Mouse (Mus musculus) hindbrain, embryonic 11.5 days (tissue): ENCODE data around the gene Wscd1. TPM values are rescaled to one million over a fixed set of nuclear protein-coding genes. Genes with fewer than 3 reads are reported as not detected.

Source experiments
- ATAC-seq: fragments of 200-750 bp; cut with Nextera tagmentation; 2 replicates; pipeline ENCODE4 v1.8.0; 2017; ENCODE audit warnings: mild to moderate bottlenecking, moderate TSS enrichment, moderate library complexity; ENCODE audit not compliant: low FRiP score
- DNase-seq: peaks from one replicate; pipeline ENCODE4 v3.0.0-alpha.2; 2015; ENCODE audit warnings: low spot score
- H3K27ac ChIP-seq: fragments of 300-500 bp; sonication (generic); 2 replicates; pipeline ENCODE4 v1.5.1; 2014; ENCODE audit warnings: mild to moderate bottlenecking, low read depth, low read length
- H3K27me3 ChIP-seq: fragments of 300-500 bp; sonication (generic); 2 replicates; pipeline ENCODE4 v1.6.1; 2014; ENCODE audit warnings: mild to moderate bottlenecking, low read length, moderate library complexity, mixed read lengths; ENCODE audit not compliant: control insufficient read depth, insufficient read depth
- H3K36me3 ChIP-seq: fragments of 300-500 bp; sonication (generic); 2 replicates; pipeline ENCODE4 v1.6.1; 2014; ENCODE audit warnings: mild to moderate bottlenecking, low read length, moderate library complexity, mixed read lengths; ENCODE audit not compliant: control insufficient read depth, insufficient read depth
- H3K4me1 ChIP-seq: fragments of 300-500 bp; sonication (generic); replicated peaks from 2 replicates; pipeline ENCODE4 v1.6.1; 2014; ENCODE audit warnings: low read length, mixed read lengths; ENCODE audit not compliant: control insufficient read depth, insufficient read depth
- H3K4me2 ChIP-seq: fragments of 300-500 bp; sonication (generic); replicated peaks from 2 replicates; pipeline ENCODE4 v1.6.1; 2014; ENCODE audit warnings: mild to moderate bottlenecking, low read depth, low read length
- H3K4me3 ChIP-seq: fragments of 300-500 bp; sonication (generic); 2 replicates; pipeline ENCODE4 v1.5.1; 2014; ENCODE audit warnings: low read depth, low read length
- H3K9ac ChIP-seq: fragments of 300-500 bp; sonication (generic); 2 replicates; pipeline ENCODE4 v1.6.1; 2014; ENCODE audit warnings: low read depth, low read length
- H3K9me3 ChIP-seq: fragments of 300-500 bp; sonication (generic); 2 replicates; pipeline ENCODE4 v1.6.1; 2016; ENCODE audit warnings: low read length; ENCODE audit not compliant: control insufficient read depth
- WGBS: fragments of 180-500 bp; shearing (Covaris S2); extraction: QIAGEN DNeasy Blood & Tissue Kit; methylation state at CpG from one replicate; pipeline ENCODE4 v1.1.7; 2014; 5-methylcytosine and 5-hydroxymethylcytosine counted together
- polyA plus RNA-seq: library from polyadenylated mRNA; unstranded; fragments of >200 nt; fragmentation: Nextera tagmentation; extraction: Ambion mirVana; gene quantifications from 2 replicates; pipeline ENCODE4 v1.2.1, GENCODE M21; 2014

Gene Wscd1
- polyA plus RNA-seq, 1 experiment from 2014 or later, result 31.8 TPM

DNA sequence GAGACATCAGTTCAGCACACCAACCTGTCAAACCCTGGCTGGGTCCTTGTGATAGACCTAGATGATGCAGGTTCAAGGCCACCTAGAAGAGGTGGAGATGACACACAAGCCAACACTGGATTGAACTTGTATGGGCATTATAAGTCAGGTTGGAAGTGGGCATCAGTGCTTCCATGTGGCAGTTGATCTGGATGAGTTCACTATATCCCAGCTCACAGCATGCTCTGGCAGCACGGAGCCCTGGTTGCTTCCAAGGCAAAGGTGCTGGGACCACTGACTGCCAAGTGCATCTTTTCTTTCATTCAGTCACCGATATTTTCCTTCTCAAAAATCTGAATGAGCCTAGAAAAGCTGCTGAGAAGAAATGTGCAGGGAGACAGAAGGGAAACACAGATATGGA is 58.8 kb downstream of the Wscd1 start:
- Histone ChIP-seq H3K27ac (no peak overlapping the region), H3K4me2 (no peak overlapping the region), H3K36me3 (no peaks in the 10 kb centered on the region), H3K9ac (no peak overlapping the region), H3K27me3 (no peaks in the 10 kb centered on the region), H3K4me1 (no peaks in the 10 kb centered on the region), H3K4me3 (no peak overlapping the region), H3K9me3 (no peaks in the 10 kb centered on the region)
- no peak for ATAC-seq
- no peak for DNase-seq
- WGBS, result 95% methylated on average over 2 of the region's 2 CpGs

DNA sequence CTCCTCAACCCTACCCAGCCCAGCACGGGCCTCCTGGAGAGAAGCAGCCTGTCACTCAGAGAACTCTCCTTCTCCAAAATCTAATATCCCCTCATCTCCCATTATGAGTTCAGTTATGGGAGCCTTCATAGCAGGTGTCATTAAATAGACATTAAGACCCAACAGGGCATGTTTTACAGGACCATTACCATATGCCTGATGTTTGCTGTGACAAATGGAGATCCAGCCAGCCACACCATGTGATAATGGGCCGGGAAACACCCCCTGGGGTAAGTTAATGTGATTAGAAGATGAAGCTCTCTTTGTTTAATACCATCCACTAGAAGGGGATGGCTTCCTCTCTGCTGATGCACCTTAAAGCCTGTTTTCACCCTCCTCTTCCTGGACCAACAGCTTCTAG is 62.1 kb downstream of the Wscd1 start:
- Histone ChIP-seq H3K9me3 (no peaks in the 10 kb centered on the region), H3K9ac (no peak overlapping the region), H3K27me3 (no peaks in the 10 kb centered on the region), H3K4me3 (no peak overlapping the region), H3K4me2 (no peak overlapping the region), H3K27ac (no peak overlapping the region), H3K36me3 (no peaks in the 10 kb centered on the region), H3K4me1 (no peaks in the 10 kb centered on the region; the same call in 1 of the 2 replicates)
- WGBS, result 49% methylated on average over 2 of the region's 2 CpGs
- ATAC-seq (no peak), DNase-seq (no peak)

GRCm38 (mm10) chr11:71812921-71813320 is 63.2 kb downstream of the Wscd1 start:
- Histone ChIP-seq H3K9me3 (no peaks in the 10 kb centered on the region), H3K4me2 (no peak overlapping the region), H3K27me3 (no peaks in the 10 kb centered on the region), H3K9ac (no peak overlapping the region), H3K27ac (no peak overlapping the region), H3K4me1 (no peaks in the 10 kb centered on the region; the same call in 1 of the 2 replicates), H3K36me3 (no peaks in the 10 kb centered on the region), H3K4me3 (no peak overlapping the region)
- DNase-seq (no peak), ATAC-seq (no peak)
- 90% methylated on average over 7 of the region's 7 CpGs for WGBS

- peak; percentile 24 for DNase-seq
- H3K4me2 ChIP-seq, result no peak overlapping the region
- peak; percentile 43; the same call in 1 of the 2 replicates for ATAC-seq
- no peaks in the 10 kb centered on the region for H3K27me3 ChIP-seq
- no peaks in the 10 kb centered on the region; the same call in 1 of the 2 replicates for H3K4me1 ChIP-seq
- H3K27ac ChIP-seq, result no peak overlapping the region
- no peaks in the 10 kb centered on the region for H3K9me3 ChIP-seq
- no peaks in the 10 kb centered on the region for H3K36me3 ChIP-seq
- no peak overlapping the region for H3K9ac ChIP-seq
- 33% methylated on average over 7 of the region's 7 CpGs for WGBS
- no peak overlapping the region for H3K4me3 ChIP-seq
These were observed 64.8 kb downstream of the Wscd1 start for GRCm38 (mm10) chr11:71814511-71814910.

- Histone ChIP-seq H3K9ac (no peak overlapping the region), H3K9me3 (no peaks in the 10 kb centered on the region), H3K4me1 (no peaks in the 10 kb centered on the region; the same call in 1 of the 2 replicates), H3K4me2 (no peak overlapping the region), H3K27ac (no peak overlapping the region), H3K36me3 (no peaks in the 10 kb centered on the region), H3K4me3 (no peak overlapping the region), H3K27me3 (no peaks in the 10 kb centered on the region)
- ATAC-seq (no peak), DNase-seq (no peak)
- WGBS, result 87% methylated on average over 6 of the region's 6 CpGs
These were observed 65.6 kb downstream of the Wscd1 start for GRCm38 (mm10) chr11:71815326-71815725.

DNA sequence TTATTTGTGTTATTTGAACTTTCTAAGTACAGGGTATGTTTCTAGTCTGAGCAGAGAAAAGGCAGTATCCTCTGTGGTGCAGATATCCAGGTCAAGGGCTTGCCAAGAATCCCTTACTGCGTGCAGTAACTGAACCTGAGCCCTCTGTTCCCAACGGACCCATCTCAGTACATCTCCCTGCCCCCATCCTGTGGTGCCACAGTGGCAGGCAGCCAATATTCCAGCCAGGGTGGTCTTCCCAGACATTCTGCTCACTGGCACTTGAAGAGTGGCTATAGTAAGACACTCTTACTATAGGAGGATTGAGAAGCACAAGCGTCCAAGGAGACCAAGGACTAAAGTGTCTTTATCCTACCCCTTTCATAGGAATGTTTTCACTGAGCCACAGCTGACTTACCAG is 67.2 kb downstream of the Wscd1 start:
- Histone ChIP-seq H3K9me3 (no peaks in the 10 kb centered on the region), H3K27me3 (no peaks in the 10 kb centered on the region), H3K9ac (no peak overlapping the region), H3K4me3 (no peak overlapping the region), H3K27ac (no peak overlapping the region), H3K4me1 (no peaks in the 10 kb centered on the region; the same call in 1 of the 2 replicates), H3K36me3 (no peaks in the 10 kb centered on the region), H3K4me2 (no peak overlapping the region)
- no peak for ATAC-seq
- no peak for DNase-seq
- 79% methylated on average over 3 of the region's 3 CpGs for whole genome bisulfite sequencing

DNA sequence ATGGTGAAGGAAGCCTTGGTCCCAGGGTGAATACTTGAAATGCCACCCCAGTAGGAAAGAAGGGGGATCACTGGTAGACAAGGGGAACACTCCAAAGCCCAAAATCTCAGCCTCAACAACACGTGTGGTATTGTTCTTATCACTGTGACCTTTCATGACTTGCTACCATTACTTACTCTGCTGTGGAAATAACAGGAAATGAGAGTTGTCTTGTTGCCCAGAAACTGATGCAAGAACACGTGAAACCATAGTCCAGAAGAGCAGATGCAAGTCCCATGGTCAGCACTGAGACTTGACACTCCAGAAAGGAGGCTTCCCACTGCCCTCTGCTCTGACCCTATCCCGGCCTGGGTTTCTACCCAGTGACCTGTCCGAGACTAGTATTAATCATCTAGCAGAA is 67.6 kb downstream of the Wscd1 start:
- Histone ChIP-seq H3K9ac (no peak overlapping the region), H3K27ac (no peak overlapping the region), H3K36me3 (no peaks in the 10 kb centered on the region), H3K4me1 (no peaks in the 10 kb centered on the region; the same call in 1 of the 2 replicates), H3K4me2 (no peak overlapping the region), H3K4me3 (no peak overlapping the region), H3K27me3 (no peaks in the 10 kb centered on the region), H3K9me3 (no peaks in the 10 kb centered on the region)
- DNase-seq, result no peak
- 78% methylated on average over 4 of the region's 4 CpGs for WGBS
- ATAC-seq, result no peak

GRCm38 (mm10) chr11:71818111-71818510 is 68.4 kb downstream of the Wscd1 start:
- Histone ChIP-seq H3K4me3 (no peak overlapping the region), H3K27ac (no peak overlapping the region), H3K4me2 (no peak overlapping the region), H3K4me1 (no peaks in the 10 kb centered on the region; the same call in 1 of the 2 replicates), H3K27me3 (no peaks in the 10 kb centered on the region), H3K9ac (no peak overlapping the region), H3K36me3 (no peaks in the 10 kb centered on the region), H3K9me3 (no peaks in the 10 kb centered on the region)
- no peak for DNase-seq
- WGBS, result 78% methylated on average over 5 of the region's 5 CpGs
- no peak for ATAC-seq

- no peak overlapping the region for H3K4me3 ChIP-seq
- no peak for DNase-seq
- WGBS, result 85% methylated on average over 9 of the region's 9 CpGs
These were observed 70.2 kb downstream of the Wscd1 start for GRCm38 (mm10) chr11:71819901-71820300.

More at GRCm38 (mm10) chr11:71819901-71820300, 70.2 kb downstream of the Wscd1 start:
- H3K4me2 ChIP-seq, result no peak overlapping the region
- ATAC-seq, result no peak
- H3K36me3 ChIP-seq, result no peaks in the 10 kb centered on the region
- no peaks in the 10 kb centered on the region for H3K9me3 ChIP-seq
- no peaks in the 10 kb centered on the region for H3K4me1 ChIP-seq
- H3K9ac ChIP-seq, result no peak overlapping the region
- H3K27ac ChIP-seq, result no peak overlapping the region
- H3K27me3 ChIP-seq, result no peaks in the 10 kb centered on the region
